Mouse (Mus musculus) cerebellum, adult 2 months (tissue): Measurements from ENCODE around the gene Ltbp2.

Experiments used
- CTCF ChIP-seq: fragments of 200-500 bp; IDR thresholded peaks from 2 replicates; pipeline ENCODE4 v1.5.1; 2011; ENCODE audit warnings: low read depth, mild to moderate bottlenecking, control low read depth, low read length, moderate library complexity, borderline replicate concordance; ENCODE audit not compliant: insufficient read depth
- POLR2A ChIP-seq: fragments of 200-500 bp; IDR thresholded peaks from 2 replicates; pipeline ENCODE4 v1.6.1; 2011; ENCODE audit warnings: low read length, control low read depth, borderline replicate concordance; ENCODE audit not compliant: insufficient read depth

DNA sequence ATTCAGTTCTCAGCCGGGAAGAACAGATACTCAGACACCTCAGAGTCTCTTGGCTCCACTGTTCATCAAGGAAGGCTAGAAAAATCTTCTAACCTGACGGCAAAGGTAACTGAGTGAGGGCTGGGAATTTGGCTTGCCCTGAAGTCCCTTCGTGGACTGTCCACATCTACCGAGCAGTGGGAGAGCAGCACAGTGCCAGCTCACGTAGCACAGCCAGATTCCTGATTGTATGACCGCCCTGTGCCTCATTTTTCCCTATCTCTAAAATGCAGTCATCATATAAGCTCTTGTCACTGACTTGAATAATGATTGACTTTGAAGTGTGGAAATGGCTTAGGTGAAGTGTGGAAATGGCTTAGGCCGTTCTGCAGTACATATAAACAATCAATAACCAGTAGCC lies 28.1 kb upstream of the Ltbp2 start:
- TF ChIP-seq CTCF: no peak
- no peak for TF ChIP-seq POLR2A
